Mouse (Mus musculus): ENCODE data around the gene Tlk2. TPM values are rescaled to one million over a fixed set of nuclear protein-coding genes. Genes with fewer than 3 reads are reported as not detected.
"Not testable (repeated sequence)": the region's sequence is repeated elsewhere in the genome, so short reads cannot be mapped to it uniquely, and the experiment has no call there.

The Tlk2 gene
- total RNA-seq (2021): 52.7 and 54.9 TPM in 2 replicates
- long read RNA-seq, transcript Tlk2-201 (21 exons, 3,212 nt): minor isoform, 5 of 36 reads
- long read RNA-seq, transcript Tlk2-204 (22 exons, 3,699 nt): major isoform, 18 of 36 reads
- long read RNA-seq, partial matches to known transcripts: 5 of 36 reads
- long read RNA-seq, other reads (novel, unspliced or antisense): 7 of 36 reads

DNA sequence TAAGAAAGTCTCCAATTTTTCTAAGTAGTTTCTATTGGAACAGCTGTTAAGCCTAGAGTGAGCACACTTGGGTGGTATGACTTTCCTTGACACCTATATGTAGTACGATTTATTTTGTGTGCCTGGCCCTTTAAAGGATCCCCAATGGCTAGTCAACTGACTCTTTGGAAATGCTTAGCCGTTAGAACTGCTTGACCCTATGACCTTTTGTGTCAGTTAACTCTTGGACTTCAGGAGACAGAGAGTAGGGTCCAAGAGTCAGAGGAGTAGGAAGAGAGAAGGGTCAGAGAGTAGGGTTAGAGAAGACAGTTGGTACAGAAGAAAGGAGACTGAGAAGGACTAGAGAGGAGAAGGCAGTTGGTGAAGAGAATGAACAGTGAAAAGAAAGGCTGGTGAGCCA, at the start of gene Tlk2:
TSS of gene Tlk2 (plus strand) at position 292 of the 400 bp plus-strand sequence.
- no peak for DNase-seq

DNA sequence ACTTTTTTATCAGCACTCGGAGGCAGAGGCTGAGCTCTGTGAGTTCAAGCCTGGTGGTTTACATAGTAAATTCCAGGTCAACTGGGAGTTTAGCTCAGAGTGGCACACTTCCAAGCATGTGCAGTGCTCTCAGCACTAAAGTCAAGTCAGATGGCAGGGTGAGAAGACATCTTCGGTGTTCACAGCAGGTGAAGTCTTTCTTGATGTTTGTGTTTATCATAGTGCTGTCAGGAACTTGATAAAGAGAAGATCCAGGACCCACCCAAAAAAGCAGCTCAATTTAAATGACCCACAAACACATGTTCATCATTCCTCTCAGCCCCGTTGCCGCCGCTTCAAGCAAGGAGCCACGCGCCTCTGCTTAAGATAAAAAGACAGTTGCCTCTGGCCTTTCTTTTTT, 42.9 kb upstream of the Tlk2 start:
- no peak for DNase-seq

DNA sequence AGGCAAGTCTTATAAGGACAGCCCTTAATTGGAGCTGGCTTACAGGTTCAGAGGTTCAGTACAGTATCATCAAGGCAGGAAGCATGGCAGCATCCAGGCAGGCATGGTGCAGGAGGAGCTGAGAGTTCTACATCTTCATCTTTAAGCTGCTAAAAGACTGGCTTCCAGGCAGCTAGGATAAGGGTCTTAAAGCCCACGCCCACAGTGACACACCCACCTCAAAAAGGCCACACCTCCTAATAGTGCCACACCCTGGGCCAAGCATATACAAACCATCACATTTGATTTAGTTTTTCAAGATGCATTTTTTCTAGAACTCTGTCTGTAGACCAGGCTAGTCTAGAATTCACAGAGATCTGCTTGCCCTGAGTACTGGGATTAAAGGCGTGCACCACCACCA, 41.4 kb upstream of the Tlk2 start:
- not testable (repeated sequence) for DNase-seq

DNA sequence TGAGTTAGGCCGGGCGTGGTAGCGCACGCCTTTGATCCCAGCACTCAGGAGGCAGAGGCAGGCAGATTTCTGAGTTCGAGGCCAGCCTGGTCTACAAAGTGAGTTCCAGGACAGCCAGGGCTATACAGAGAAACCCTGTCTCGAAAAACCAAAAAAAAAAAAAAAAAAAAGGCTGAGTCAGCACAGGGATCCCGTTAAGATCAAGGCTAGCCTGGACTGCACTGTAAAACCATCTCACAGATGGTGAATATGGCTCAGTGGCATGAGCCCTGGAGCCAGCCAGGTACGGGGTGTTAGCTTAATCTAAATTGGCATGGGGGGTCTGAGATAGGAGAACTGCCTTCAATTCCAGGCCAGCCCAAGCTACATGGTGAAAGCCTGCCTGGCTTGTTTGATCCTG, 38.1 kb upstream of the Tlk2 start:
- DNase-seq: not testable (repeated sequence)

DNA sequence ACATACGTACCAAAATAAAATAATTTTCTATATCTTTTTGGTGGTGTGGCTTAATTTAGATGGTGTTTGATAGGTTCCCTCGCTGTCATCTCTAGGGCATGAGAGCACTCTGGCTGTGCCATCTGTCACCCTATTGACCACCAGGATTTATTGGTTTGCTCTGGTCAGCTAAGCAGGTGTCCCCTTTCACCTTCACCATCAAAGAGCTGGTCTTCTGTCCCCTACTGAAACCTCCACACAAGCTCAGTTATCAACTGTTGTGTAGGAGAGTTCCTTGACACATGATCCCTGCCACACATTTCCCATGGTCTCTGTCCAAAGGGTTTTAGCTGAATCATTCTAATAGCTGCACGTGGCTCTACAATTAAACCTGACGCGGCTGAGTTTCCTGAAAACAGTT, 37.5 kb upstream of the Tlk2 start:
- no peak for DNase-seq

DNA sequence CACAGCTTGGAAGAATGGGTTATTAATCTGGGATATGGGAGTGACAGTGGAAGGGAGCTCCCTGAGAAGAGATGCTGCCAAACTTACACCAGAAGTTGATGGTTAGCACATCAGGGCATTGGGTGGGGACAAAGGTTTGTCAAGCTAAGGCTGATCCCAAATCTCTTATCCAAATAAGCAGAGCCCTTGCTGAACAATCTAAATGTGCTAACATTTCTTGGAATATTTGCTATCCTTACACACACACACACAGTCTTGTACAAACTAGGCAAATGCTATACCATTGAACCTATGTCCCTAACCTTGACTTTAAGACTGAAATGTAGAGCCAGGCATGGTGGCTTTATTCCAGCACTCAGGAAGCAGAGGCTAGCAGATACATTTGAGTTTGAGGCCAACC, 35.0 kb upstream of the Tlk2 start:
- no peak for DNase-seq

DNA sequence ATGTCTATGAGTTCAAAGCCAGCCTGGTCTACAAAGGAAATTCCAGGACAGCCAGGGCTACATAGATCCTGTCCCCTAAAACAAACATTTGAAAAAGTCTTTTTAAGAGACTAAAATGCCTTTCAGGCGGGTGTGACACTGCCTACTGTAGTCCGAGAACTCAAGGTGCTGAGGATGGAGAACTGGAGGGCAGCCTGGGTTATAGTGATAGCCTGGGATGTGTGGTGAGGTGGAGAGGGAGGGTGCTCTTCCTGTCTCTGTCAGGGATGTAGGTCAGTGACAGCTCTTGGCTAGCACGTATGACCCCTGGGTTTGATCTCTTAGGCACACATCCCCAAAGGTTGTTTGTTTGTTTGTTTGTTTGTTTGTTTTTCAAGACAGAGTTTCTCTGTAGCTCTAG, 34.5 kb upstream of the Tlk2 start:
- no peak for DNase-seq

DNA sequence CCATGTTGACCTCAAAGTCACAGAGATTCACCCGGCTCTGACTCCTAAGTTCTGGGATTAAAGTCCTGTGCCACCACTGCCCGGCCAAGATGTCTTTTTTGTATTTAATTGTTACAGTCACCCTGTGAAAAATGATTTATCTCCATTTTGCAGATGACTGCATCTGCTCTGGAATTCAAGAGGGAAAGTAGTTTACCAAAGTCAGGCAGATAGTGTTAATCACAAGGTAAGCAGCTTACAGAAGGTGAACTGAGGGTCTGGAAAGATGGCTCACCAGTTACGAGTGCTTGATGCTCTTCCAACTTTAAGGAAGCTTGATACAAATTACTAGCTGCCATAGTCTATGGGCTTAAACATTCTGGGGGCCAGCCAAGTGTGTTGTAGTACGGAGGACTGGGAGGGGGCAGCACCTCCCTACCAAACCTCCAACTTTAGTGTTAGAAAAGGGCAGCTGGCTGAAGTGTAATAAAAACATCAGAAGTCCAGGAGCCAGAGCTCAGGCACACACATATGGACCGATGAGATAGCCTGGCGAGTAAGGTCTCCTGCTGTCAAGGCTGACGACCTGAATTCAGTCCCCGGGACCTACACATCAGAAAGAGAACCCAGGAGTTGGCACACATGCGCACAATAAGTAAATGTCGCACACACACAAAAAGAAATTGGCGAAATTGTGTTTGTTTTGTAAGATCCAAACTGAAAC, 33.9 kb upstream of the Tlk2 start:
- DNase-seq: no peak

DNA sequence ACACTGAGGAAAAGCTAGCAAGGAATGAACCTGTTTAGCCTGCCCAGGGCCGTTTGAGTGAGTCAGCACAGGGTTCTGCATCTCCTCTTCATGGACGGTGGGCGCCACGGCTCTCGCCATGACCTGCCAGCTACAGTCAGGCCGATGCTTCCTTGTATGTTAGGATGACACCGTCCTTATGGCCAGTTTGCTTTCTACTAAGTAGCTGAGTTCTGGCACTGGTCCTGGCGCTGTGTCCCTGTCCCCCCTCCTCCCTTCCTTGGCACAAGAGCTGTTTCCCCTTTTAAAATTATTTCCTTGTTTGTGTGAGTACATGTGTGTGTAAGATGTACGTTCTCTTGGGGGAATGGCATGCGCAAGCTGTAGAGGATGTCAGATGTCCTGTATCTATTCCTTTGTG, 33.4 kb upstream of the Tlk2 start:
- no peak for DNase-seq

DNA sequence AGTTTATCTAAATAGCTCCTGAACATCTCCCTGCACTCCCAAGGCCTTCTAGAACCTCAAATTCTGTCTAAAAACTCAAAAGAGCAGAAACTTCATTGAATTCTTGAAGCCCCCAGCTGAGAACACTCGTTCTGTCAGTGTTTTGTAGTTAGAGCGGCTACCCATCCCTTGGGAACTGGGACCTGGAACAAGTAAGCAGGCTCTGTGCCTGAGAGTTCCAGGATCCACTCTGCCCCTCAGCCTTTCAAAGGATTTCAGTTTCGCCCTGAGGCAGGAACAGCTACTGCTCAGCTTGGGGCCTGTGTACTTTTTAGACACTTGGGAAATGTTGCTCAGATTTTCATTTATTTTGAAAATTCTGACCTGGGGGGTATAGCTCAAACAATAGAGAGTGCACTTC, 32.0 kb upstream of the Tlk2 start, which contains the start of gene Gm10842:
TSS of gene Gm10842 (plus strand) at position 301 of the 400 bp plus-strand sequence.
- no peak for DNase-seq

DNA sequence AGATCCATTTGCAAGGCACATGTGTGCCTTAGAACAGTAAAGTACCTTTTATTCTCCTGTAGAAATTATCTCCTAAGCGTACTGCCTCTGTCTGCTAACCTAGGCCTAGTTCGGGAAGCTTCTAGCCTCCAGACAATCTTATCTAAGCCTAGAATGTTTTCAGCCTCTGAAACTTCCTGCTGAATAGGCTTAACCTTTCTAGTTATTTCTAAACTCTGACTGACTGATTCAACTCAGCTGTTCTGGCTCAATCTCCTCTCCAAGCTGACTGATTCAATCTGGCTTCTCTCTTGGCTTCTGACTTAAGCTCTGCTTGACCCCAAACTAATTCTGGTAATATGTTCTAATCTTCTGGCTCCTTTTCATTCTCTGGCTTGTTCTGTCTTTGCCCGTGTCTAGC, 29.3 kb upstream of the Tlk2 start:
- no peak for DNase-seq

DNA sequence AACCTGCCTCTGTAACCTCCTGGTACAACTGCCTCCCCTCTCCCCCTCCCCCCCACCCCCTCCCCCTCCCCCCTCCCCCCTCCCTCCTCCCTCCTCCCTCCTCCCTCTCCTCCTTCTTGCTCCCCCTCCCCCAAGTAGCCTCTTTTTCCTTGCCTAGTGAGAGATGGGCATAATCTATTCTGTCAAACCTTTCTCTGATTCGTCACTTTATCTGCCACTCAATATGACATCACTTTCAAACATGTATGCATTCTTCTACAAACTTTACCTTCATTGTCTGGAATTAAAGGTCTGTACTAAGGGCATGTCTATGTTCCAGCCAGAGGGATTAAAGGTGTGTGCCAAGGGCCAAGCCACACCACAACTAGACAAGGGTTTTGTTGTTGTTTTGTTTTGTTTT, 28.8 kb upstream of the Tlk2 start:
- DNase-seq: no peak

DNA sequence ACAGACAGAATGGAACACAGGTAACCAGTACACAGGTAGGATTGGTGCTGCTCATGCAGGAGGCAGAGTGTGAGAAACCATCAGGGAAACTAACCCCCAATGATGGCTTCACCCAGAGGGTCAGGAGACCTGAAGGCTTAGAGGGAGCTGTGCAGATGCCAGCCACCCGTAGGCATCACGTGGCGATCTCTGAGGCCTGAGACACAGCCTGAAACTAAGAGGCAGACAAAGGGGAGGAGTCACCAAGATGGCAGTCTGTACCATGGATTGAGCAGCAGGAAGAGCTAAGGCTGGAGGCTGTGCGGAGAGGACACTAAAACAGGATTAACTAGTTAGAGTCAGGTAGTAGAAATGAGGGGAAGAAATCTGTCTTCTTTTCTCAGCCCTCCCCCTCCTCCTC, 27.9 kb upstream of the Tlk2 start:
- DNase-seq: no peak

DNA sequence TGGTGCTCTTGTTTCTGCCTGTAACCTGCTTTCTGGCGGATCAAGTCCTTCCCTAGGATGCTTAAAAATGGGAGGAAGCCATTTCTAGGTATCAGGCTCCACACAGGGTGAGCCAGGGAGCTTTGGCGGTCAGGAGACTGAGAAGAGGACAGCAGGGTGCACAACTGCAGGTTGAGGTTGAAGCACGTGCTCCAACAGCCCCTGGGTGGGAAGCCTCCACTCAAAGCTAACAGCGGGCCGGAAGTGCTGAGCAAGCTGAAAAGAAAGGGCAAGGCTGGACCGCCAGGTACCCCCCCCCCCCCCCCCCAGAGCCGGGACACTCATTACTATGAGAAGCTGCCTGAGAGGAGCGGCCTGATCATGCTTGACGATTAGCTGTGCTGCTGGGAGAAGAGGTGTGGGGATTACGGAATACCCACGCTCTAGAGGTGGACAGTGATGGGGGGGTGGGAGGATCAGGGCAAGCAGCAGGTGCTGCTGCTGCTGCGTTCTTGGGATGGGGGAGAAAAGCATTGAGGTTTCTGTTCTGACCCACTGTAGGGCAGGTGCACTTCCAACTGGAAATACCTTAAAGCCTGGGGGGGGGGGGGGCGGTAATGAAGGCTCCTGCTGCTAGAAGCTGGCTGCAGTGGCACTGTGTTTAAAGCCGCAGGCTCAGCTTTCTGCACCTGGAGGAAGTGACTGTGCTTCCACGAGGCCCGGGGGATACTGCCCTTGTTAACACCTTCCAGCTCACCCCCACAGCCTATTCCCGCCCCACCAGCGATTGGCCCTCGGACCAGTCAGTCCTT, 27.2 kb upstream of the Tlk2 start:
- DNase-seq: no peak

DNA sequence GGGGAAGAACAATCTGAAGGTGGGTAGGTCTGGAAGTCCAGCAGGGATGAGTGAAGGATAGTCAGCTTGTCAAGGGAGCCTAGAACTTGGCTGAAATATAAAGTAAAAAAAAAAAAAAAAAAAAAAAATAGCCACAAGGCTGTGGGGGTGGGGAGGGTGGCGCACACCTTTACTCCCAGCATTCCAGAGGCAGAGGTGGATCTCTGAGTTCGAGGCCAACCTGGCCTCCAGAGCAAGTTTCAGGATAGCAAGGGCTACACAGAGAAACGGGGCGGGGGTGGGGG, 26.6 kb upstream of the Tlk2 start:
- DNase-seq: no peak

DNA sequence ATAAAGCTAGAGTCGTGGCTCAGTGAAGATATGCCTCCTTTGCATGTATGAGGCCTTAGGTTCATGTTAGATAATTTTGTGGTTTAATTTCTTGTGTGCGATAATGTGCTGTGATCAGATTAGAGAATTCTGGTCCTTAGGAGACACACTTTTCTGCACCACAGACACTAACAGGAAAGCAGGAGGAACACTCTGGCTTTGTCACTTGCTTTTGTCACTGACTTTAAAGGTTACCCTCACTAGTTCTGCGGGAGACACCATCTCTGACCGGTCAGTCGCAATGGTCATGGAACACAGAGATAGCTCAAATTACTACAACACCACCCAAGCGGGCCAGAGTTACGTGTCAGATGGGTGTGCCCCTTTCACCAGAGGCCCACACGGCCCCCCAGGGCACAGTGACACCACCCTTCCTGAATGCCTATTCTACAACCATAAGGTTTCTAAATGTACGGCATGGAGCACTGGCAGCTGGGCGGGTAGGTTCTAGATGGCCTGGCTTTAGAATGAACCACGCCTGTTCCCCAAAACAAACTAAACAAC, 26.2 kb upstream of the Tlk2 start:
- no peak for DNase-seq

DNA sequence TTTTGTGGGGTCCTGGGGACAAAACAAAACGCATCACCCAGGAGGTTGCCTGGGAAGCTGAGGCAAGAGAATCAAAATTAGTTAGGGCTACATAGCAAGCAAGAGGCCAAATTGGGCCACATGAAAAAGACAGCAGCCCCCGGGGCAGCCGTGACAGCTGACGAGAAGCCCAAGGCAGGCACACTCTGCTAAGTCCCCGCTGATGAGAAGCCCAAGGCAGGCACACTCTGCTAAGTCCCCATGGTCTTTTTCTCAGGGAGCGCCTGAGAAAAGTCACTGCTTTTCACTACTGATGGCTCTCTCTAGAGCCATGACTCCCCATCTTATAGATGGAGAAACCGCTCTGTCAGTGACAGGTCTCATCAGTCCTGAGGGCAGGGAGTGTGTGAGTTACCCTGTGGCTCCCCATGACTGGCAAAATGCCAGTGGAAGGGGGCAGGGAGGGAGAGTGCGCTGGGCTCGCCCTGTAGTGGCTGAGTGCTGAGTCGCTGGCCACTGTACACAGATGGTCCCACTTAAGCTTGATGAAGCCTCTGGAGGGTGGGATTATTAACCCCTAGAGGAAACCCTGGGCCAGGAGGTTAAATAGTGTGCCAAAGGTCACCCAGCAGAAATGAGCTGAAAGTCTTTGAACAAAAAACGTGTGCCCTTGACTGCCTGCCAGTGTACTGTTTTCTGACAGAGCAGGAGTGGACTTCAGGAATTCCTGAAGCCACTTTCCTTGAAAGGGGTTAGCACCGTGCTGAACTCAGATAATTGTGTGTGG, 25.4 kb upstream of the Tlk2 start:
- DNase-seq: peak; percentile 64

DNA sequence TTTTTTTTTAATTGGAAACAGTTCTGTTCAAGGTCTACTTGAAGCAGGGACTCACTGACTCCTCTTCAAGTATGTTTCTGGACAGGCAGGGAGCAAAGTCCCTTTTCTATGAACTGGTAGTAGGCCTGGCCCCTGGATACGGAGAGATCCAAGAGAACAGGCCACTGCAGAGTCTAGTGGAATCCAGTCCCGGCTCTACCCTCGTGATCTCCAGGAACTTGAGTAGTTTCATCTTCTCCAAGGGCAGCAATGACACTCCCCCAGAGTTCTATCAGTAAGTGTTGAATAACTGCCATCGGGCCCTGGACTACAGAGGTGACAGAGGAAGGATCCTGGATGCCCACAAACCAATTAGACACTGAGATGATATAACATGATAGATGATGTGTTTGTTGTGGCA, 22.7 kb upstream of the Tlk2 start:
- no peak for DNase-seq

DNA sequence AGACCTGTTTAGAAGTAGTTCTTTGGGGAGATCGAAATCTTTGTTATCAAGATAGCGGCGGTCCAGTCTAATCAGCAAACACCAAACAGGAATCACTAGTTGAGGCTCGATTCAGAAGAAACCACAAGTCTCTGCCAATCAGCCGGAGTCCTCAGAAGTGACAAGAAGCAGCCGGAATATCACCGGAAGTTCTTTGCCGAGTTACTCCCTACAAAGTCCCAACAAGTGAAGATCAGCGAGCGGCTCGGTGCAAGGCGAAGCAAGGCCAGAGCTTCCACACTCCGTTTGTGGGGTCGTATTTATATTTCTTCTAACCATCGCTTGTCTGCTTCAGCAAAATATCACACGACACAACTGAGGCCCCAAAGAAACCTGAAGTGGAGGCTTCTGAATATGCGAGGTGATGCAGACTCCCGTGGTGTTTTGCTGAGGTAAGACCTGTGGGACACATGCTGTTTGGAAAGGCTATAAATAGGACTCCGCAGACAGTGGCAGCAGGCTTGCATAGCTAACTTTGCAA, 21.8 kb upstream of the Tlk2 start:
- no peak for DNase-seq

DNA sequence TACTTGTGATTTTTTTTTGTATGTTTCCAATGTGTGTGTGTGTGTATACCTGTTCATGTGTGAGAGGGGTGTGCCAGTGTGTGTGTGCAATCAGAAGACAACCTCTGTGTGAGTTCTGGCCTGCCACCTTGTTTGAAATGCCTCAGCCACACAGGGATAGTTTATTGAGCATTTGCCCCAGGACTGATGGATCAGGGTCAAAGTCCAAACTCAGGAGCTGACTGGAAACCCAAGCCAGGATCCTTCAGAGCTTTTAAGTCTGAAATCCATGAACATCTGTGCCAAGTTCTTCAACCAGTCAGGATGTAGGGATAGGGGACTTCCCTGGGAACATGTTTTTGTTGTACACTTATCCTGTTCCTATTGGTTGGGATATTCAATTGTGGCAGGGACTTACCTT, 20.6 kb upstream of the Tlk2 start:
- no peak for DNase-seq

DNA sequence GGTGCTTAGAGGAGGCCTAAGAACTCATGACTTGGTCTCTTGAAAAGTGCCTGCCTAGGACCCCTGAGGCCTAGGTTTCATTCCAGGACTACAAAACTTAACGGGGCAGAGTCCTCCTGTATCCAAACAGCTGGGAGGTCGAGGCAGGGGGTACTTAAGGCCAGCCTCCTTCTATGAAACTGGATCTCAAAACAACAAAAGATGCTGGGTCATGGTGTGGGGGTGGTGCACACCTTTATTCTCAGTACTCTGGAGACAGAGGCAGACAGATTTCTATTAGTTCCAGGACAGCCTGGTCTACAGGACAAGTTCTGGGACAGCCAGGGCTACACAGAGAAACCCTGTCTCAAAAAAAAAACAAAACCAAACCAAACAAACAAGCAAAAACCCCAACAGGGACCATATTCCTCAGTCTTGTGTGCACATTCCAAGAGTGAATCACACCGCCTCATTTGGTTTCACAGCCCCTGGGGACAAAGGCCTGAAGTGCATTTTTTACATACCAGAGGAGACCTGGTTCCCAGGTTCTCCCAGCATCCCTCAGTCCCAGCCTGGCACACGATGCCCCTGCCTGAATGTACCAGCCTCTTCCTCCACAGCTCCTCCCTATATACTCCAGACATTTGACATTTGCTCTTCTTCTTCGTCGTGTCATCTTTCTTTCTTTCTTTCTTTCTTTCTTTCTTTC, 18.8 kb upstream of the Tlk2 start:
- no peak for DNase-seq

DNA sequence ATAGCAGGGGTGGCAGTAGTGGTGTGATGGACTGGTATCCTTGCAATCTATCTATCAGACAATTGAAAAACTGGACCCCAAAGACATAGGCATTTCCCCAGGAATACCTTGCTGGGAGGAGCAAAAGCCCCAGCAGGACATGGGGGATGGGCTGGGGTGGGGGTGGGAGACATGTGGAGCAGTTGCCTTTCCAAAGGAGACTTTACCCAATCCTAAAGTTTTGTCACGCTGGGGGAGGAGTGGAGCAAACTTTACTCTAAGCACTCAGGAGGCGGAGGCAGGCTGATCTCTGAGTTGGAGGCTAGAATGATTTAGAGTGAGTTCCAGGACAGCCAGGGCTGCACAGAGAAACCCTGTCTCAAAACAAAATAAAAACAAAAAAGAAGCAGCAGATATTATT, 17.2 kb upstream of the Tlk2 start:
- no peak for DNase-seq

Measured in adrenal gland, postnatal 25 days (tissue).